Mouse (Mus musculus) limb, embryonic 14.5 days (tissue): Measurements from ENCODE around the gene Nipa2. TPM values are rescaled to one million over a fixed set of nuclear protein-coding genes. Genes with fewer than 3 reads are reported as not detected.

ENCODE experiments used
- ATAC-seq: fragments of 200-750 bp; cut with Nextera tagmentation; 2 replicates; pipeline ENCODE4 v1.8.0; 2017; ENCODE audit warnings: low read depth, moderate number of reproducible peaks, moderate TSS enrichment; ENCODE audit not compliant: low FRiP score
- DNase-seq: peaks from one replicate; pipeline ENCODE4 v3.0.0-alpha.2; 2015; ENCODE audit warnings: low spot score
- H3K27ac ChIP-seq: fragments of 300-500 bp; sonication (generic); replicated peaks from 2 replicates; pipeline ENCODE4 v1.5.1; 2014; ENCODE audit warnings: low read depth, mild to moderate bottlenecking, low read length, moderate library complexity, mixed read lengths
- H3K27me3 ChIP-seq: fragments of 300-500 bp; sonication (generic); 2 replicates; pipeline ENCODE4 v1.6.1; 2014; ENCODE audit warnings: low read length, mixed read lengths; ENCODE audit not compliant: control insufficient read depth, insufficient read depth
- H3K36me3 ChIP-seq: fragments of 300-500 bp; sonication (generic); 2 replicates; pipeline ENCODE4 v1.6.1; 2014; ENCODE audit warnings: mild to moderate bottlenecking, low read length, moderate library complexity, mixed read lengths; ENCODE audit not compliant: control insufficient read depth, insufficient read depth
- H3K4me1 ChIP-seq: fragments of 300-500 bp; sonication (generic); 2 replicates; pipeline ENCODE4 v1.6.1; 2014; ENCODE audit warnings: antibody characterized with exemption, low read length, mixed read lengths; ENCODE audit not compliant: control insufficient read depth, insufficient read depth
- H3K4me2 ChIP-seq: fragments of 300-500 bp; sonication (generic); replicated peaks from 2 replicates; pipeline ENCODE4 v1.6.1; 2014; ENCODE audit warnings: low read depth, mild to moderate bottlenecking, low read length, moderate library complexity; ENCODE audit not compliant: severe bottlenecking
- H3K4me3 ChIP-seq: fragments of 300-500 bp; sonication (generic); replicated peaks from 2 replicates; pipeline ENCODE4 v1.5.1; 2014; ENCODE audit warnings: low read length
- H3K9ac ChIP-seq: fragments of 300-500 bp; sonication (generic); 2 replicates; pipeline ENCODE4 v1.6.1; 2014; ENCODE audit warnings: mild to moderate bottlenecking, low read depth, low read length, moderate library complexity; ENCODE audit not compliant: severe bottlenecking
- H3K9me3 ChIP-seq: fragments of 300-500 bp; sonication (generic); 2 replicates; pipeline ENCODE4 v1.6.1; 2016; ENCODE audit warnings: low read length; ENCODE audit not compliant: control insufficient read depth
- POLR2A ChIP-seq: fragments of 200-500 bp; IDR thresholded peaks from 2 replicates; pipeline ENCODE4 v1.8.0; 2012; ENCODE audit warnings: inconsistent platforms, mild to moderate bottlenecking, moderate library complexity, borderline replicate concordance; ENCODE audit not compliant: insufficient read depth, insufficient read length; ENCODE audit errors: extremely low read depth
- WGBS: fragments of 180-500 bp; shearing (Covaris S2); extraction: QIAGEN DNeasy Blood & Tissue Kit; methylation state at CpG from one replicate; pipeline ENCODE4 v1.1.7; 2014; 5-methylcytosine and 5-hydroxymethylcytosine counted together
- polyA plus RNA-seq, 2 experiments: library from polyadenylated mRNA; depleted of rRNA in 1 of 2; stranded (reverse) in 1 of 2; unstranded in 1 of 2; fragments of >200 nt; fragmentation: Nextera tagmentation in 1 of 2; extraction: Ambion mirVana in 1 of 2; gene quantifications; 2 replicates each; pipeline versions ENCODE4 v1.2.1 to v1.2.3; 2012 to 2014

The Nipa2 gene
- polyA plus RNA-seq, 2 experiments = 24.4 to 50.0 TPM

DNA sequence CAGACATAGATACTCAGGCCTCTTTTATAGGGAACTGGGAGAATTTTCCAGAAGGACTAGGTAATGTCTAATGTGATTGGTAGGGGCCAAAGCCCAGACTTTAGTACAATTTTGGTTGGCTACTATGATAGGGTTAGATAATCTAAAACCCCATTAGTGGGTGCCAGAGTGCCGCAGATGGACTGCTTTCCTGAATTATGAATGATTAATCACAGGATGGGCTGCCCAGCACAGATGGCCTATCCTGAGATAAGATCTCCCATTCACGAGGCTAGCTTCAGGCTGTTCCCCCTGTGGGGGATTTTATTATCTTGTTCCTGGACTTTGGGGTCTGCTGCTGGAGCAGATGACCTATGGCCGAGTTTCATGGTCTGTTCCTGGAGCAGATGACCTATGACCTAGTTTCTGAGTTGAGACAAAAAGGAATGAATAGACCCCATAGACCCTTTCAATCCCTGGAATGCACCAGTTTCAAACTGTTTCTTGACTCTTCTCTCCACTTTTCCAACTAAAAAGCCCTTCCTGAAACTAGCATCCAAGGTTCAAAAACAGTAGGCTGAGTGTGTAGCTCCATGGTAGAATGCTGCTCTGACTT lies 4.7 kb upstream of the Nipa2 start:
- no peak overlapping the region for H3K4me2 ChIP-seq
- TF ChIP-seq POLR2A = no peak

DNA sequence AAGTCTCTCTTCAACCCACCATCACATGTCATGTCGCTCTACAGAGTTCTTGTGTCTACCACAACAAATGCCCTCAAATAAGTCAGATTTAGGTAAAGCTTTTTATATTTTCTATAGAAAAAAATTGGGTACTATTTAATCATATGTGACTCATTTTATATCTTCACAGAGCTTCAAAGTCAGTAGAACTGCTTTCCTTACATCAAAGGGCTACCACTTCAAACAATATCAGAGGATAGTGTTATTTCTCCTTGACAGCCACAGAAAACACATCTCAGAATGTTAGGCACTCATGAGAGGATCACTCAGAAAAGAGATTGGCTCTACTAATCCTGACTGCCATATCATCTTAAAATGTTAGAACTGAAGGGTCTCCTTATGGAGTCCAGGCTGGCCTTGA lies 1.8 kb downstream of the Nipa2 start:
- DNase-seq (no peak), ATAC-seq (no peak)
- Histone ChIP-seq H3K4me1 (no peaks in the 10 kb centered on the region), H3K27ac (no peak overlapping the region), H3K9me3 (no peaks in the 10 kb centered on the region), H3K36me3 (no peaks in the 10 kb centered on the region), H3K27me3 (no peaks in the 10 kb centered on the region), H3K9ac (no peak overlapping the region), H3K4me3 (no peak overlapping the region), H3K4me2 (no peak overlapping the region)
- no peak for TF ChIP-seq POLR2A
- 91% methylated on average over 1 of the region's 1 CpGs for WGBS

More for the DNA sequence above, 4.7 kb upstream of the Nipa2 start:
- H3K9me3 ChIP-seq = no peaks in the 10 kb centered on the region
- no peaks in the 10 kb centered on the region for H3K36me3 ChIP-seq
- H3K9ac ChIP-seq = no peak overlapping the region
- no peak for DNase-seq
- no peak for ATAC-seq
- H3K27ac ChIP-seq = no peak overlapping the region
- 37% methylated on average over 3 of the region's 3 CpGs for WGBS
- 0 out of 2 replicates have a peak, but pooled peaks cover 5% of the 10 kb centered on the region for H3K4me1 ChIP-seq
- no peak overlapping the region for H3K4me3 ChIP-seq
- no peaks in the 10 kb centered on the region for H3K27me3 ChIP-seq

DNA sequence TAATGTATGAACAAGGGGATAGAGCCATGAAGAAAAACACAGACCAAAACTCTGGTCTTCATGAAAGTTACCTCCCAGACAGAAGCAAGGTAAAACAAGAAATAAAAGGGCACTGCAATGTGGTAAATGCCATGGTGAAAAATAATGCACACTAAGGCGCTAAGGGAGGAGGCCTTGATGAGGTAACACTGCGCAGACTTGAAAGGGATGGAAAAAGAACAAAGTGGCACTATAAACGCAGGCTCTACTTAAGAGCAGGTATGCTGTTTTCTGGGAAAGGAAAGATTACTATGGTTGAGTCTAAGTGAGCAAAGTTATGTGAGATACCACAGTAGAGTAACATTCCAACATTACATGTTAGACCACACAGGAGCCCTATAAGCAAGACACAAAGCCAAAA lies 2.5 kb downstream of the Nipa2 start:
- H3K4me1 ChIP-seq = no peaks in the 10 kb centered on the region
- ATAC-seq = no peak
- H3K9ac ChIP-seq = no peak overlapping the region
- no peak overlapping the region for H3K4me2 ChIP-seq
- no peak for DNase-seq
- H3K4me3 ChIP-seq = no peak overlapping the region
- no peaks in the 10 kb centered on the region for H3K9me3 ChIP-seq
- WGBS = 88% methylated on average over 3 of the region's 3 CpGs
- no peaks in the 10 kb centered on the region for H3K36me3 ChIP-seq
- no peak for TF ChIP-seq POLR2A
- no peak overlapping the region for H3K27ac ChIP-seq
- no peaks in the 10 kb centered on the region for H3K27me3 ChIP-seq

DNA sequence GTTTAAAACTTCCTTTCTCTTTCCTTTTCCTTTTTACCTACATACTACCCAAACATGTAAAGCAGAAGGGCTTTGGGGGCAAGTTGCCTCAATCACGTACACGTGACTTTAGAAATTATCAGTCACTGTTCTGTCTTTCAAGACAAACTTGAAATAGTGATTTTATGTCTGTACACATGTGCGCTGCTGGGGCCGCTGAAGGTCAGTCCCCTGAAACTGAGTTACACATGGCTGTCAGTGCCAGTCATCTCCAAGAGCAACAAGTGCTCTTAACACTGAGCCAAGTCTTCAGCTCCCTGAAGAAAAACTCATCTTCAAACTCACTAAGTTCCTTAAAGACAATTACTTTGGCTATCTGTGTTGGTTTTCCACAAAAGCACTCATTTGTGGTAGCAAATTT lies 4.4 kb downstream of the Nipa2 start:
- ATAC-seq = no peak
- Histone ChIP-seq H3K9me3 (no peaks in the 10 kb centered on the region), H3K27ac (no peak overlapping the region), H3K36me3 (peaks cover 9% of the 10 kb centered on the region; the same call in 1 of the 2 replicates), H3K9ac (no peak overlapping the region), H3K4me1 (no peaks in the 10 kb centered on the region), H3K27me3 (no peaks in the 10 kb centered on the region), H3K4me2 (no peak overlapping the region), H3K4me3 (no peak overlapping the region)
- TF ChIP-seq POLR2A = no peak
- WGBS = 93% methylated on average over 4 of the region's 4 CpGs
- DNase-seq = no peak

DNA sequence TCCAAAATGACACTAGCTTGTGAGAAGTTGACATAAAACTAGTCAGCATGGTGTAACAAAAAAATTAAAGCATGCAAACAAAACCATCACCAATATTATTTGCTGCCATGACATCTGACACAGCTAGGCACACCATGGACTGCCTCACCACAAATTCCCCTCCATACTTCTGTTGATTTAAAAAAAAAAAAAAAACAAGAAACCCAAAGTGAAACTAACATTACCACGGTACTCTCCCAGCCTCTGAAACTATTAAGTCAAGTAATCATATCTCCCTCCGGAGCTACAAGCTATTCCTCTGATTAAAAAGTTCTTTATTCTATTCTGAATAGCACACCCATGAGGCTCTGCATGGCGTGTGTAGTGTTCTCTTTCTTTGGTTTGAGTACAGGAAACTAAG lies 5.1 kb downstream of the Nipa2 start:
- no peak for TF ChIP-seq POLR2A
- no peak overlapping the region for H3K27ac ChIP-seq
- no peak for DNase-seq
- no peaks in the 10 kb centered on the region for H3K9me3 ChIP-seq
- H3K9ac ChIP-seq = no peak overlapping the region
- H3K4me1 ChIP-seq = no peaks in the 10 kb centered on the region
- WGBS = 92% methylated on average over 3 of the region's 3 CpGs
- peaks cover 9% of the 10 kb centered on the region; the same call in 1 of the 2 replicates for H3K36me3 ChIP-seq
- H3K4me2 ChIP-seq = no peak overlapping the region
- no peak for ATAC-seq
- no peak overlapping the region for H3K4me3 ChIP-seq
- H3K27me3 ChIP-seq = no peaks in the 10 kb centered on the region
